In genomic region chr15:63171003-63171402, GRCm38 (mm10) we compare ENCODE assay signal across 23 mouse cellular contexts.
A peak's percentile ranks its signal among the peaks of the same experiment; 100 is the strongest.
DNase-seq lines count a peak whose midpoint lies in the region; ATAC-seq and TF ChIP-seq lines count a peak whose summit lies in the region.
"Had no signal": no experiment of that assay in that cellular context is flagged by ENCODE, and none has a peak within 500 bp of the region (broad histone marks: within the 10 kb centered on the region; RNA-seq: fewer than 3 reads in every experiment).

No protein-coding gene starts in this region.

- no peak for TF ChIP-seq POLR2A in liver, adult 2 months (IDR thresholded peaks at IDR 0.05; ENCODE audit: extremely low read depth, insufficient read depth, low read length)

- no peak for ATAC-seq in liver, postnatal 0 days
- ATAC-seq in intestine, postnatal 0 days = peak; percentile 51; the same call in 1 of the 2 replicates
- ATAC-seq: activated CD4-positive, CD25-positive, alpha-beta regulatory T cell, adult 4 months; CD4-positive, CD25-positive, alpha-beta regulatory T cell, adult 4 months; Patski had no signal

- no peaks in the 10 kb centered on the region for H3K9me3 ChIP-seq in liver, postnatal 0 days (ENCODE audit: low read length)
- H3K9me3 ChIP-seq in intestine, postnatal 0 days (ENCODE audit: control insufficient read depth) = no peaks in the 10 kb centered on the region
- H3K9me3 ChIP-seq: embryonic facial prominence, embryonic 10.5 days; embryonic facial prominence, embryonic 12.5 days; forebrain, embryonic 13.5 days; forebrain, embryonic 15.5 days; G1E had no signal

- H3K79me2 ChIP-seq in liver, adult 2 months (ENCODE audit: control insufficient read depth, insufficient read depth, low read length) = no peaks in the 10 kb centered on the region

- no peak overlapping the region for H3K4me2 ChIP-seq in liver, postnatal 0 days (ENCODE audit: low read depth, low read length)
- no peak overlapping the region for H3K4me2 ChIP-seq in intestine, postnatal 0 days (replicated peaks; ENCODE audit: low read depth)
- H3K4me2 ChIP-seq: embryonic facial prominence, embryonic 12.5 days; forebrain, embryonic 13.5 days; forebrain, embryonic 15.5 days had no signal

- peak; percentile 46 for DNase-seq in liver, adult 2 months (ENCODE audit: extremely low read depth, low read depth, low spot score)
- DNase-seq in liver, postnatal 0 days = no peak
- DNase-seq in kidney, postnatal 36 days = no peak
- DNase-seq in right cerebral cortex, adult 18-20 months = no peak
- DNase-seq: adrenal gland, adult 8-10 months; adrenal gland, postnatal 14 days; adrenal gland, postnatal 36 days; B cell, adult 2 months; cerebellum, adult 11-12 months; cerebellum, adult 2 months; cerebellum, adult 9-10 months; cerebellum, postnatal 10 days; cerebellum, postnatal 25 days had no signal

- no peaks in the 10 kb centered on the region for H3K27me3 ChIP-seq in liver, adult 2 months (ENCODE audit: control insufficient read depth, insufficient read depth, low read length)
- no peaks in the 10 kb centered on the region for H3K27me3 ChIP-seq in liver, postnatal 0 days (ENCODE audit: insufficient read depth, low read length)
- no peaks in the 10 kb centered on the region for H3K27me3 ChIP-seq in intestine, postnatal 0 days (replicated peaks; ENCODE audit: control insufficient read depth, insufficient read depth, low read length)
- H3K27me3 ChIP-seq: CH12.LX; embryonic facial prominence, embryonic 12.5 days; forebrain, embryonic 13.5 days; forebrain, embryonic 15.5 days; Patski had no signal

- H3K27ac ChIP-seq in liver, adult 2 months (replicated peaks; ENCODE audit: insufficient read depth, low read depth, low read length) = no peak overlapping the region
- no peak overlapping the region for H3K27ac ChIP-seq in liver, postnatal 0 days (ENCODE audit: low read depth)
- H3K27ac ChIP-seq in intestine, postnatal 0 days (ENCODE audit: low read depth, low read length) = no peak overlapping the region
- H3K27ac ChIP-seq: embryonic facial prominence, embryonic 10.5 days; embryonic facial prominence, embryonic 12.5 days; forebrain, embryonic 13.5 days; forebrain, embryonic 15.5 days had no signal

- no peak overlapping the region for H3K4me3 ChIP-seq in liver, adult 2 months (ENCODE audit: insufficient read depth, low read depth, low read length)
- H3K4me3 ChIP-seq in liver, postnatal 0 days (ENCODE audit: low read depth, low read length) = no peak overlapping the region
- no peak overlapping the region for H3K4me3 ChIP-seq in intestine, postnatal 0 days (ENCODE audit: low read depth, low read length)
- H3K4me3 ChIP-seq: embryonic facial prominence, embryonic 10.5 days; embryonic facial prominence, embryonic 12.5 days; forebrain, embryonic 13.5 days; forebrain, embryonic 15.5 days had no signal

- H3K36me3 ChIP-seq in liver, adult 2 months (ENCODE audit: control insufficient read depth, insufficient read depth, low read length) = no peaks in the 10 kb centered on the region
- H3K36me3 ChIP-seq in liver, postnatal 0 days (replicated peaks; ENCODE audit: insufficient read depth, low read length) = no peaks in the 10 kb centered on the region
- H3K36me3 ChIP-seq in intestine, postnatal 0 days (ENCODE audit: control insufficient read depth, insufficient read depth) = no peaks in the 10 kb centered on the region
- H3K36me3 ChIP-seq: embryonic facial prominence, embryonic 10.5 days; embryonic facial prominence, embryonic 12.5 days; forebrain, embryonic 15.5 days; G1E had no signal

- no peak for TF ChIP-seq EP300 in liver, postnatal 0 days (IDR thresholded peaks at IDR 0.05; ENCODE audit: low read depth)

- H3K9ac ChIP-seq in liver, adult 2 months (ENCODE audit: low read depth, low read length) = no peak overlapping the region
- H3K9ac ChIP-seq in liver, postnatal 0 days (replicated peaks) = no peak overlapping the region
- H3K9ac ChIP-seq in intestine, postnatal 0 days (ENCODE audit: low read depth, low read length) = no peak overlapping the region
- H3K9ac ChIP-seq: embryonic facial prominence, embryonic 12.5 days; forebrain, embryonic 13.5 days; forebrain, embryonic 15.5 days had no signal

- H3K4me1 ChIP-seq in liver, adult 2 months (ENCODE audit: control insufficient read depth, insufficient read depth, low read length) = peaks cover 3% of the 10 kb centered on the region; the same call in 1 of the 2 replicates
- no peaks in the 10 kb centered on the region for H3K4me1 ChIP-seq in liver, postnatal 0 days (ENCODE audit: insufficient read depth)
- 0 out of 2 replicates have a peak, but pooled peaks cover 2% of the 10 kb centered on the region for H3K4me1 ChIP-seq in intestine, postnatal 0 days (replicated peaks; ENCODE audit: control insufficient read depth, insufficient read depth, low read length)
- H3K4me1 ChIP-seq: embryonic facial prominence, embryonic 12.5 days; forebrain, embryonic 13.5 days; forebrain, embryonic 15.5 days had no signal

- TF ChIP-seq CTCF in liver, adult 2 months (IDR thresholded peaks at IDR 0.05; ENCODE audit: low read depth, low read length) = no peak
- no peak for TF ChIP-seq CTCF in liver, postnatal 0 days (IDR thresholded peaks at IDR 0.05; ENCODE audit: low read depth)
- no peak for TF ChIP-seq CTCF in intestine, postnatal 0 days (IDR thresholded peaks at IDR 0.05; ENCODE audit: low read depth)
